Mouse (Mus musculus): ENCODE results near the gene Tmem184b. TPM values are rescaled to one million over a fixed set of nuclear protein-coding genes. Genes with fewer than 3 reads are reported as not detected.

The Tmem184b gene
- total and polyA plus RNA-seq, 3 experiments: 1.9 to 13.8 (median 11.3) TPM

DNA sequence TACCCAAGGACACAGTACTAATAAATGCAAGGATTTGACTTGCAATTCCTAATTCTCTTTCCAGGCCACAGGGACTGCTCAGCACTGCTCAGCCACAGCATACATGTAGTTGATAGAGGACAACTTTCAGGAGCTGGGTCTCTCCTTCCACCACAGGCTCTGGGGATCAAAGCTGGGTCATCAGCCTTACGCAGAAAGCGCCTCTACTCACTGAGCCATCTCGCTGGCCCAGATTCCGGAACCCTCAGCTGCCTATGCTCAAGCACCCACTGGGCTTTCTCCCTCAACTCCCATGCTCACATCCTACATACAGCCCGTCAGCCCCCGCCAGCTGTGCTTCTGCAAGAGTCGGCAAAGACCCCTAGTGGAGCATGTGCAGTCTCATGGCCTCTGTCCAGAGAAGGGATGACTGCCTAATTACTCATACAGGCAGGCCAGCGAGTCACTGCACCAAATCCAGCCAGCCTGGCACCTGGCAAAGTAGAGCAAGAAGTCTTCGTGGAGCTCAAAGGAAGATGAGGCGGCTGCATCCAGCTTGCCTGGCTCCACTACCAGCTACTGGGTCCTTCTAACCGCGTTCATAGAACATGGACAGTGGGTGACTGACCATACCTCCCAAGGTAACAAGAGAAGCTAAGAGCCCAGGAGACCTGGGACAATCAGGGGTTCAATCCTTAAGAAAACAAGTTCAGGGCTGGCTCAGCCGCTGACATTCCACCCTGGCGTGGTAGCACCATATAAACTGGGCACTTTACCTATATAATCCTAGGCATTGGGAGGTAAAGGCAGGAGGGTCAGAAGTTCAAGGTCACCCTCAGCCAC, 3.9 kb downstream of the Tmem184b start:
- peaks cover 48% of the 10 kb centered on the region for H3K27me3 ChIP-seq (ENCODE audit: insufficient read depth, low read length)
- DNase-seq (ENCODE audit: low spot score) (no peak), ATAC-seq (ENCODE audit: extremely low read depth, insufficient number of reproducible peaks, low FRiP score, poor library complexity, severe bottlenecking) (no peak)
- no peak overlapping the region for H3K4me3 ChIP-seq (ENCODE audit: low read depth, low read length)
- no peaks in the 10 kb centered on the region for H3K9me3 ChIP-seq (replicated peaks)
- no peak for TF ChIP-seq TAL1 (conservative IDR thresholded peaks at IDR 0.05; ENCODE audit: low read depth, low read length)
- no peak for TF ChIP-seq GATA2 (IDR thresholded peaks at IDR 0.05; ENCODE audit: borderline replicate concordance, low read depth, low read length)
- no peak for TF ChIP-seq CTCF (IDR thresholded peaks at IDR 0.05; ENCODE audit: low read depth, low read length)
- no peak for TF ChIP-seq POLR2AphosphoS5 (IDR thresholded peaks at IDR 0.05; ENCODE audit: insufficient replicate concordance, low read depth, low read length)
- TF ChIP-seq GATA1 (IDR thresholded peaks at IDR 0.05; ENCODE audit: borderline replicate concordance, low read length): no peak
- no peaks in the 10 kb centered on the region for H3K36me3 ChIP-seq (replicated peaks)
- peaks cover 27% of the 10 kb centered on the region for H3K4me1 ChIP-seq (ENCODE audit: insufficient read depth, low read depth, low read length)

DNA sequence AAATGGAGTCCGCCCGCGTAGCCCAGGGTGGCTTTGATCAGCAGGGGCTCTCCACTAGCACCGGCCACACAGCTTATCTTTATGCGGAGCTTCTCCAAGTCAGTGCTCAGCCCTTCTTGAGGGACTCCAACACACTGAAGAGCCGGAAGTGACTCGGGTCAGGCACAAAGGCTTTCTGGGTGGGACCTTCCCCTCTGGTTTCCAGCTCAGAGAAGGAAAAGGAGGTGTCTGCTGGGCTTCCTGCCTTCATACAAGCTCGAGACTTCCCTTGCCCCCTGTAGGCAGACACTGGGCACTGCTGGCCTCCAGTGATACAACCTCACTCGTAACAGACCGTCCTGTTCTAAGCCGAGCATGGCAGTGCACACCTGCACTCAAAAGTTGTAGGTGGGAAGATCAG, 6.6 kb downstream of the Tmem184b start:
- no peaks in the 10 kb centered on the region for H3K9me3 ChIP-seq (replicated peaks)
- H3K4me3 ChIP-seq (ENCODE audit: low read depth, low read length): no peak overlapping the region
- no peaks in the 10 kb centered on the region for H3K36me3 ChIP-seq (replicated peaks)
- peaks cover 28% of the 10 kb centered on the region for H3K27me3 ChIP-seq (ENCODE audit: insufficient read depth, low read length)
- DNase-seq (ENCODE audit: low spot score) (no peak), ATAC-seq (ENCODE audit: extremely low read depth, insufficient number of reproducible peaks, low FRiP score, poor library complexity, severe bottlenecking) (no peak; the same call in 1 of the 2 replicates)
- peaks cover 5% of the 10 kb centered on the region; the same call in 1 of the 2 replicates for H3K4me1 ChIP-seq (ENCODE audit: insufficient read depth, low read depth, low read length)
- TF ChIP-seq CTCF (IDR thresholded peaks at IDR 0.05; ENCODE audit: low read depth, low read length): no peak
- TF ChIP-seq TAL1 (conservative IDR thresholded peaks at IDR 0.05; ENCODE audit: low read depth, low read length): no peak
- TF ChIP-seq POLR2AphosphoS5 (IDR thresholded peaks at IDR 0.05; ENCODE audit: insufficient replicate concordance, low read depth, low read length): no peak
- TF ChIP-seq GATA2 (IDR thresholded peaks at IDR 0.05; ENCODE audit: borderline replicate concordance, low read depth, low read length): no peak
- TF ChIP-seq GATA1 (IDR thresholded peaks at IDR 0.05; ENCODE audit: borderline replicate concordance, low read length): no peak

DNA sequence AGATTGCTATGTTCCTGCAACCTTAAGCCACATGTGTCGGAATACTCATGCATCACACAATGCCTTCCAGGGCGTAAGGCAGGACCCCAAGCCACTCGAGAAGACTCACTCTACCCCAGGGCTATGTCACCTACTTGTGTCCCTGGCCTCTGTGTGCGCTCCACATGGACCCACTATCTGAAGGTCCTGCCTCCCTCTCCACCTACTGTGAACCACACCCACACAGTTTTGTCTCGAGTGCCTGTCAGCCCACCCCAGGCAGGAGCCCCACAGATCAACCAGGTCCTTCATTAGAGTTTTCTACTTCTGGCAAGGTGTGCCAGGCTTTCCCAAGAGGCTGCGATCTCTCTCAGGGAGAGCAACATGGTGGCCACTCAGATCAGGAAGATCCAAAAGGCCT, 8.1 kb downstream of the Tmem184b start:
- DNase-seq (ENCODE audit: low spot score) (no peak), ATAC-seq (ENCODE audit: extremely low read depth, insufficient number of reproducible peaks, low FRiP score, poor library complexity, severe bottlenecking) (no peak)
- Histone ChIP-seq H3K4me1 (ENCODE audit: insufficient read depth, low read depth, low read length) (peaks cover 7% of the 10 kb centered on the region), H3K36me3 (replicated peaks) (no peaks in the 10 kb centered on the region), H3K9me3 (replicated peaks) (no peaks in the 10 kb centered on the region), H3K27me3 (ENCODE audit: insufficient read depth, low read length) (peaks cover 14% of the 10 kb centered on the region), H3K4me3 (ENCODE audit: low read depth, low read length) (no peak overlapping the region)
- no peak for TF ChIP-seq POLR2AphosphoS5 (IDR thresholded peaks at IDR 0.05; ENCODE audit: insufficient replicate concordance, low read depth, low read length)
- no peak for TF ChIP-seq TAL1 (conservative IDR thresholded peaks at IDR 0.05; ENCODE audit: low read depth, low read length)
- no peak for TF ChIP-seq GATA1 (IDR thresholded peaks at IDR 0.05; ENCODE audit: borderline replicate concordance, low read length)
- no peak for TF ChIP-seq GATA2 (IDR thresholded peaks at IDR 0.05; ENCODE audit: borderline replicate concordance, low read depth, low read length)
- TF ChIP-seq CTCF (IDR thresholded peaks at IDR 0.05; ENCODE audit: low read depth, low read length): no peak

DNA sequence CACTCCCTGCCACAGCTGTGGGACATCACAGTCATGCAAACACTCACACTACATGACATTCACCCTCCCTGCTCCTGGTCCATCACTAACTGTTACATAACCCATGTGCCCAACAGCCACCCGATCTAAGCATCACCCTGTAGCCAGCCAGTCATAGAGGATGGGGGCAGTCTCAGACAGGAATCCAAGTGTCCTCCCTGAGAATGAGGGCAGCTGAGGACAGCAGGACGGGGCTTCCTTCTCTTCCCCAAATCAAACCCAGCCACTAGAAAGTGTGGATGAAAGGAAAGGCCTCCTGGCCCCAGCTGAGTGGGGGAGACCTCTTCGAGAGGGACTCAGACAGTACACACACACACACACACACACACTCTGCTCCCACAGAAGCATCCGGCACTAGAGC, 8.5 kb downstream of the Tmem184b start:
- no peaks in the 10 kb centered on the region for H3K36me3 ChIP-seq (replicated peaks)
- TF ChIP-seq GATA2 (IDR thresholded peaks at IDR 0.05; ENCODE audit: borderline replicate concordance, low read depth, low read length) (no peak), TAL1 (conservative IDR thresholded peaks at IDR 0.05; ENCODE audit: low read depth, low read length) (no peak), POLR2AphosphoS5 (IDR thresholded peaks at IDR 0.05; ENCODE audit: insufficient replicate concordance, low read depth, low read length) (no peak), CTCF (IDR thresholded peaks at IDR 0.05; ENCODE audit: low read depth, low read length) (no peak), GATA1 (IDR thresholded peaks at IDR 0.05; ENCODE audit: borderline replicate concordance, low read length) (no peak)
- H3K27me3 ChIP-seq (ENCODE audit: insufficient read depth, low read length): peaks cover 12% of the 10 kb centered on the region; the same call in 1 of the 2 replicates
- no peak for ATAC-seq (ENCODE audit: extremely low read depth, insufficient number of reproducible peaks, low FRiP score, poor library complexity, severe bottlenecking)
- no peak overlapping the region for H3K4me3 ChIP-seq (ENCODE audit: low read depth, low read length)
- no peak for DNase-seq (ENCODE audit: low spot score)
- no peaks in the 10 kb centered on the region for H3K9me3 ChIP-seq (replicated peaks)
- H3K4me1 ChIP-seq (ENCODE audit: insufficient read depth, low read depth, low read length): peaks cover 6% of the 10 kb centered on the region; the same call in 1 of the 2 replicates

DNA sequence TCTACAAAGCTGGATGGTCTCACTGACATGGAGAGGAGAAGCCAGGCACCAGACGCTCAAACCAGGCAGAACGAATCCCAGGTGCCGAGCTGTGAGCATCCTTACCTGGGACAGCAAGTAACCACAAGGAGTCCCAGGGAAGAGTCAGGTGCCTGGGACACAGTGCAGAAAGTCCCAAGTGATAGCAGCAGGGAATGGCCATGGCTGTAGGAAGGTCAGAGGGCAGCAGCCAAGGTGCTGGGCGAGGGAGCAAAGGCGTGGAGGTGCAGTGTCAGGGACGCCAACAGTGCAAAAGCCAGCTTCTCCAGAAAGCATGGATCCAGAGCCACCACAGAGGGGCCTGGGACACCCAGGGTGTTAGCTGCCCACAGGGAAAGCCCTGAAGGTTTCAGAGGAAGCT, 10.3 kb downstream of the Tmem184b start:
- H3K4me3 ChIP-seq (ENCODE audit: low read depth, low read length): no peak overlapping the region
- peaks cover 8% of the 10 kb centered on the region for H3K4me1 ChIP-seq (ENCODE audit: insufficient read depth, low read depth, low read length)
- DNase-seq (ENCODE audit: low spot score) (no peak), ATAC-seq (ENCODE audit: extremely low read depth, insufficient number of reproducible peaks, low FRiP score, poor library complexity, severe bottlenecking) (no peak)
- H3K9me3 ChIP-seq (replicated peaks): no peaks in the 10 kb centered on the region
- TF ChIP-seq POLR2AphosphoS5 (IDR thresholded peaks at IDR 0.05; ENCODE audit: insufficient replicate concordance, low read depth, low read length) (no peak), CTCF (IDR thresholded peaks at IDR 0.05; ENCODE audit: low read depth, low read length) (no peak), TAL1 (conservative IDR thresholded peaks at IDR 0.05; ENCODE audit: low read depth, low read length) (no peak), GATA2 (IDR thresholded peaks at IDR 0.05; ENCODE audit: borderline replicate concordance, low read depth, low read length) (no peak), GATA1 (IDR thresholded peaks at IDR 0.05; ENCODE audit: borderline replicate concordance, low read length) (no peak)
- H3K27me3 ChIP-seq (ENCODE audit: insufficient read depth, low read length): 0 out of 2 replicates have a peak, but pooled peaks cover 10% of the 10 kb centered on the region
- H3K36me3 ChIP-seq (replicated peaks): no peaks in the 10 kb centered on the region

DNA sequence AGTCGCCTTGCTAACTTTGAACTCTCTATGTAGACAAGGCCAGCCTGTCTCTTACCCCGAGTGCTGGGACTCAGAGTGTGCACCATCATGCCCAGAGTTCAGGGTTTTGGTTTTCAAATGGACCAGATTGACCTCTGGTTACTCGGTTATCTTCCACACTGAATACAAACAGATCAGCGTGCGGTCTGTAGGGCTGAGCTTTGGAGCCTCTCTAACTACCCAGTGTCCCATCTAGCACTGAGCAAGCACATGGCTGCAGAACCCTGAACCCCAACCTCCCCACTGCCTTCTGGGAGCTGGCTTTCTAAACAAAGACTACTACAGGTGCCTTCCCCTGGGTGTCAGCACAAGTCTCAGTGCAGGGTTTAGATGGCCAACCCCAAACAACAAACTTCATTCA, 10.8 kb downstream of the Tmem184b start:
- Histone ChIP-seq H3K9me3 (replicated peaks) (no peaks in the 10 kb centered on the region), H3K27me3 (ENCODE audit: insufficient read depth, low read length) (0 out of 2 replicates have a peak, but pooled peaks cover 10% of the 10 kb centered on the region), H3K36me3 (replicated peaks) (no peaks in the 10 kb centered on the region), H3K4me3 (ENCODE audit: low read depth, low read length) (no peak overlapping the region), H3K4me1 (ENCODE audit: insufficient read depth, low read depth, low read length) (peaks cover 10% of the 10 kb centered on the region)
- no peak for TF ChIP-seq GATA2 (IDR thresholded peaks at IDR 0.05; ENCODE audit: borderline replicate concordance, low read depth, low read length)
- TF ChIP-seq TAL1 (conservative IDR thresholded peaks at IDR 0.05; ENCODE audit: low read depth, low read length): no peak
- no peak for TF ChIP-seq GATA1 (IDR thresholded peaks at IDR 0.05; ENCODE audit: borderline replicate concordance, low read length)
- no peak for TF ChIP-seq CTCF (IDR thresholded peaks at IDR 0.05; ENCODE audit: low read depth, low read length)
- TF ChIP-seq POLR2AphosphoS5 (IDR thresholded peaks at IDR 0.05; ENCODE audit: insufficient replicate concordance, low read depth, low read length): no peak
- DNase-seq (ENCODE audit: low spot score): no peak
- no peak for ATAC-seq (ENCODE audit: extremely low read depth, insufficient number of reproducible peaks, low FRiP score, poor library complexity, severe bottlenecking)

Data from G1E (cell line).